Mouse (Mus musculus): ENCODE results near the gene Pfn3. TPM values are rescaled to one million over a fixed set of nuclear protein-coding genes. Genes with fewer than 3 reads are reported as not detected.

Gene Pfn3
- polyA plus RNA-seq, 1 experiment from 2014 or later: not detected

DNA sequence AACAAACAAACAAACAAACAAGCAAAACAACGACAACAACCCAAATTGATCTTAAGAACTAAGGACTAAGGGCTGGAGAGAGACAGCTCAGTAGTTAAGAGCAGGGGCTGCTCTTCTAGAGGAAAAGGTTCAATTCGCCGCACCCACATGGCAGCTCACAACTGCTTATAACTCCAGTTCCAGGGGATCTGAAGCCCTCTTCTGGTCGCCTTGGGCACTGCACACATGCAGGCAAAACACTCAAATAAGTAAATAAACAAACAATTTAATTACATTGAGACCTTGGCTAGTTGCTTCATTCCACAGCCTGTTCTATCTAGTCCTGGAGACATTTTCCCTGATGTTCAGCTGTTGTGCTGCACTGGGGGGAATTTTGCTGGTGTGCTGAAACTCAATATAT, 22.1 kb downstream of the Pfn3 start:
- Histone ChIP-seq H3K9ac (ENCODE audit: low read length) (no peak overlapping the region), H3K27ac (ENCODE audit: low read depth, low read length) (no peak overlapping the region), H3K27me3 (ENCODE audit: control insufficient read depth, insufficient read depth, low read length) (no peaks in the 10 kb centered on the region), H3K4me2 (ENCODE audit: low read depth, low read length, severe bottlenecking) (no peak overlapping the region), H3K4me1 (replicated peaks; ENCODE audit: control insufficient read depth, insufficient read depth, low read length) (no peaks in the 10 kb centered on the region), H3K36me3 (ENCODE audit: control insufficient read depth, insufficient read depth, low read length) (no peaks in the 10 kb centered on the region), H3K4me3 (ENCODE audit: low read depth, low read length) (no peak overlapping the region), H3K9me3 (ENCODE audit: control insufficient read depth, low read length) (no peaks in the 10 kb centered on the region)
- no peak for ATAC-seq (replicated peaks; ENCODE audit: low FRiP score)
- WGBS: 72% methylated on average over 4 of the region's 4 CpGs
- DNase-seq (ENCODE audit: low spot score): no peak

- H3K4me1 ChIP-seq (replicated peaks; ENCODE audit: control insufficient read depth, insufficient read depth, low read length): no peaks in the 10 kb centered on the region
- ATAC-seq (replicated peaks; ENCODE audit: low FRiP score): no peak
- no peak for DNase-seq (ENCODE audit: low spot score)
- H3K4me3 ChIP-seq (ENCODE audit: low read depth, low read length): no peak overlapping the region
- no peaks in the 10 kb centered on the region for H3K36me3 ChIP-seq (ENCODE audit: control insufficient read depth, insufficient read depth, low read length)
- H3K27ac ChIP-seq (ENCODE audit: low read depth, low read length): no peak overlapping the region
- 100% methylated on average over 1 of the region's 1 CpGs for WGBS
- no peaks in the 10 kb centered on the region for H3K9me3 ChIP-seq (ENCODE audit: control insufficient read depth, low read length)
- no peaks in the 10 kb centered on the region for H3K27me3 ChIP-seq (ENCODE audit: control insufficient read depth, insufficient read depth, low read length)
- no peak overlapping the region for H3K4me2 ChIP-seq (ENCODE audit: low read depth, low read length, severe bottlenecking)
- no peak overlapping the region for H3K9ac ChIP-seq (ENCODE audit: low read length)
Observed at GRCm38 (mm10) chr13:55391626-55392029, 23.4 kb downstream of the Pfn3 start.

GRCm38 (mm10) chr13:55390644-55391043, 24.4 kb downstream of the Pfn3 start:
- Histone ChIP-seq H3K9me3 (ENCODE audit: control insufficient read depth, low read length) (no peaks in the 10 kb centered on the region), H3K4me1 (replicated peaks; ENCODE audit: control insufficient read depth, insufficient read depth, low read length) (no peaks in the 10 kb centered on the region), H3K4me3 (ENCODE audit: low read depth, low read length) (no peak overlapping the region), H3K27ac (ENCODE audit: low read depth, low read length) (no peak overlapping the region), H3K9ac (ENCODE audit: low read length) (no peak overlapping the region), H3K4me2 (ENCODE audit: low read depth, low read length, severe bottlenecking) (no peak overlapping the region), H3K36me3 (ENCODE audit: control insufficient read depth, insufficient read depth, low read length) (no peaks in the 10 kb centered on the region), H3K27me3 (ENCODE audit: control insufficient read depth, insufficient read depth, low read length) (no peaks in the 10 kb centered on the region)
- DNase-seq (ENCODE audit: low spot score): no peak
- no peak for ATAC-seq (replicated peaks; ENCODE audit: low FRiP score)
- 87% methylated on average over 3 of the region's 3 CpGs for WGBS

DNA sequence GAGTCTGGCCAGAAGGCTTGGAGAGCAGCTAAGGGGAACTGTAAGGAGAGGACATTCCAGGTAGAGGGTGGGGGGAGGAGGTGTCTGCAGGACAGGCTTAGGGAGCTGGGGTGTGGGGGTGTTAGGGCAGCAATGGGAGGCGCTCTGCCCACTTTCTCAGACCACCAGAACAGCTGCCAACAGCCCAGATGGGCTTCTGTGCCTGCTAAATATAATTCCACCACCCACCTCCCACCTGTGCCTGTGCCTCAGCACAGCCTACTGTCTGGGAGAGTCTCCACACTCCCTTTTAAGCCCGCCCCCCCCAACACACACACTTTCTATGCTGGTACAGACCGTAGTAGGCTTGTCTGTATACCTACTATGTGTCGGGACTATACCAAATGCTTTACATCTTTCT, 33.2 kb downstream of the Pfn3 start:
- no peak for DNase-seq (ENCODE audit: low spot score)
- 82% methylated on average over 4 of the region's 4 CpGs for WGBS

DNA sequence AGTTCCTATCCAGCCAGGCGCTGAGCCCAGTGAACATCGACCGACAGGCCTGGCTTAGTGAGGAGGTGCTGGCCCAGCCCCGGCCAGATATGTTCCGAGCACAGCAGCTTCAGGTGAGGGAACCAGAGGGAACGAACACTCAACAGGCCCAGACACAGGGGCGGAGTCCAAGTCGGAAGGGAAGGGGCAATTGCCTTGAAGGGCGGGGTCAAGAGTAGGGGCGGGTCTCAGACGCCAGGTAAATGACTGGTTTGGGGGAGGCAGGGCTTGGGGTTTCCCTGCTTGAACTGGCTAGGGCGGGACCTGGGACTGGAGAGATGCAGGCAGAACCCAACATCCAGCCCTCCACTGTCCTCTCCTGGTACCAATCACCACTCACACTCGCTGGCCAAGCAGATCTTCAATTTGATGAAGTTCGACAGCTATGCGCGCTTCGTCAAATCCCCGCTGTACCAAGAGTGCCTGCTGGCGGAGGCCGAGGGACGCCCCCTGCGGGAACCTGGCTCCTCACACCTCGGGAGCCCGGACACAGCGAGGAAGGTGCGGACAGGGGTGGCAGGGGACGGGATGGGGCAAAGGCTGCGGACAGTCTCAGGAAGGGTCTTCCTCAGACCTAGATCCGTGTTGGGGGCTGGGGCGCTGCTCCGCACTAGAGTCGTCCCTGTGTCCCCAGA, 36.0 kb downstream of the Pfn3 start:
- no peak overlapping the region for H3K27ac ChIP-seq (ENCODE audit: low read depth, low read length)
- no peak overlapping the region for H3K4me2 ChIP-seq (ENCODE audit: low read depth, low read length, severe bottlenecking)
- H3K27me3 ChIP-seq (ENCODE audit: control insufficient read depth, insufficient read depth, low read length): peaks cover 36% of the 10 kb centered on the region
- peak; percentile 61 for DNase-seq (ENCODE audit: low spot score)
- 3% methylated on average over 31 of the region's 32 CpGs for WGBS
- no peaks in the 10 kb centered on the region for H3K9me3 ChIP-seq (ENCODE audit: control insufficient read depth, low read length)
- no peak overlapping the region for H3K9ac ChIP-seq (ENCODE audit: low read length)
- H3K4me3 ChIP-seq (ENCODE audit: low read depth, low read length): no peak overlapping the region
- ATAC-seq (replicated peaks; ENCODE audit: low FRiP score): no peak
- no peaks in the 10 kb centered on the region for H3K4me1 ChIP-seq (replicated peaks; ENCODE audit: control insufficient read depth, insufficient read depth, low read length)
- no peaks in the 10 kb centered on the region for H3K36me3 ChIP-seq (ENCODE audit: control insufficient read depth, insufficient read depth, low read length)

More for the DNA sequence above, 33.2 kb downstream of the Pfn3 start:
- no peaks in the 10 kb centered on the region for H3K4me1 ChIP-seq (replicated peaks; ENCODE audit: control insufficient read depth, insufficient read depth, low read length)
- no peaks in the 10 kb centered on the region for H3K36me3 ChIP-seq (ENCODE audit: control insufficient read depth, insufficient read depth, low read length)
- no peak overlapping the region for H3K9ac ChIP-seq (ENCODE audit: low read length)
- H3K4me2 ChIP-seq (ENCODE audit: low read depth, low read length, severe bottlenecking): no peak overlapping the region
- no peak overlapping the region for H3K27ac ChIP-seq (ENCODE audit: low read depth, low read length)
- ATAC-seq (replicated peaks; ENCODE audit: low FRiP score): no peak
- H3K9me3 ChIP-seq (ENCODE audit: control insufficient read depth, low read length): no peaks in the 10 kb centered on the region
- no peak overlapping the region for H3K4me3 ChIP-seq (ENCODE audit: low read depth, low read length)
- peaks cover 36% of the 10 kb centered on the region for H3K27me3 ChIP-seq (ENCODE audit: control insufficient read depth, insufficient read depth, low read length)

DNA sequence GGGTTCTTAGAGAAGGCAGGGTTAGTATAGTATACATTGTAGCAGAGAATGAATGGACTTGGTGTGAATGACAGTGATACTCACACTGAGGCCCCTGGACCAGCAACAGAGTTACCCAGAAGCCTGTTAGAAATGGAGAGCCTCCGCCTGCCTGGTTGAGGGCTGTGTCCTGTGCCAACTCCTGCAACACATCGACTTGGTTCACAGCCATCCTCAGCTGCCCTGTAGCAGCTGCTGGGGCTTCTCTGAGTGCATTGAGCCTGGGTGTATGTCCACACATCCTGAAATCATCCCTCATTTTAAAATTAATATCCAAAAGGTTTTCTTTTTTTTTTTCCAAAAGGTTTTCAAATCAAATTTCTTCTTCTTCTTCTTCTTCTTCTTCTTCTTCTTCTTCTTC, 39.2 kb downstream of the Pfn3 start:
- DNase-seq (ENCODE audit: low spot score): no peak
- Histone ChIP-seq H3K27me3 (ENCODE audit: control insufficient read depth, insufficient read depth, low read length) (peaks cover 32% of the 10 kb centered on the region), H3K27ac (ENCODE audit: low read depth, low read length) (no peak overlapping the region), H3K4me1 (replicated peaks; ENCODE audit: control insufficient read depth, insufficient read depth, low read length) (no peaks in the 10 kb centered on the region), H3K4me2 (ENCODE audit: low read depth, low read length, severe bottlenecking) (no peak overlapping the region), H3K36me3 (ENCODE audit: control insufficient read depth, insufficient read depth, low read length) (no peaks in the 10 kb centered on the region), H3K9me3 (ENCODE audit: control insufficient read depth, low read length) (no peaks in the 10 kb centered on the region), H3K9ac (ENCODE audit: low read length) (no peak overlapping the region), H3K4me3 (ENCODE audit: low read depth, low read length) (no peak overlapping the region)
- ATAC-seq (replicated peaks; ENCODE audit: low FRiP score): no peak
- 68% methylated on average over 2 of the region's 2 CpGs for WGBS

DNA sequence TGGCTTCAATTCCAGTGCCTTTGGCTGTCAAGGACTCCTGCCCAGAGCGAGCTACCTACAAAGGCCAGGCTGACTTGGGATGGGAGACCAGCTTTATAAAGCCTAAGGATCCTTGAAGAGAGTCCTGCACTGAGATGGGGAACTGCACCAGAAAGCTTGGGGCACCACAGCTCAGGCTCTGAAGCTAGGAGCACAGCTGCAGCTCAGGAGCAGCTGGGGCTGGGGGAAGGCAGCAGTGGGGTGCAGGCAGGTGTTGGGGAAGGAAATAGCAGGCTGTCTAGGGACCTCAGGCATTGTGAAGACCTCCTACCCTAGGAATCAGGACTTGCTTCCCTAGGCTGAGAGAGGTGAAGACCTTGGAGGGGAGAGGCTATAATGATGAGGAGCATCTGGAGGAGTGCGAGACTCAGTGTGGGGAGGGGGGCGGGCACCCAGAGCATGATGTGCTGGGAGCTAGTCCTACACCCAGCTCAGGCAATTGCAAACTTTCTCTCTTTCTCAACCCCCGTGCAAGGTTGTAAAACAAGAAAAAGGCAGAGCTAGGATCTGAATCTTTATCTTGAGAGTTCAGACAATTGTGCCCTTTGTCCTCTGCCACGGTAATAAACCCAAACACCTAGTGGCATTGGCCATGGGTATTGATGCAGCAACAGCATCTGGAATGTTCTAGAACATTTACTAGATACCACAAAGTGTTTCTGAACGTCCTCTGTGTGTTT, 40.7 kb downstream of the Pfn3 start:
- DNase-seq (ENCODE audit: low spot score) (no peak), ATAC-seq (replicated peaks; ENCODE audit: low FRiP score) (no peak)
- Histone ChIP-seq H3K4me3 (ENCODE audit: low read depth, low read length) (no peak overlapping the region), H3K4me2 (ENCODE audit: low read depth, low read length, severe bottlenecking) (no peak overlapping the region), H3K9ac (ENCODE audit: low read length) (no peak overlapping the region), H3K27me3 (ENCODE audit: control insufficient read depth, insufficient read depth, low read length) (peaks cover 19% of the 10 kb centered on the region), H3K36me3 (ENCODE audit: control insufficient read depth, insufficient read depth, low read length) (no peaks in the 10 kb centered on the region), H3K9me3 (ENCODE audit: control insufficient read depth, low read length) (no peaks in the 10 kb centered on the region), H3K27ac (ENCODE audit: low read depth, low read length) (no peak overlapping the region), H3K4me1 (replicated peaks; ENCODE audit: control insufficient read depth, insufficient read depth, low read length) (no peaks in the 10 kb centered on the region)
- 78% methylated on average over 6 of the region's 6 CpGs for whole genome bisulfite sequencing

GRCm38 (mm10) chr13:55371740-55372139, 43.3 kb downstream of the Pfn3 start:
- H3K27me3 ChIP-seq (ENCODE audit: control insufficient read depth, insufficient read depth, low read length): no peaks in the 10 kb centered on the region
- H3K9me3 ChIP-seq (ENCODE audit: control insufficient read depth, low read length): no peaks in the 10 kb centered on the region
- ATAC-seq (replicated peaks; ENCODE audit: low FRiP score) (no peak), DNase-seq (ENCODE audit: low spot score) (no peak)
- H3K4me2 ChIP-seq (ENCODE audit: low read depth, low read length, severe bottlenecking): no peak overlapping the region
- H3K4me1 ChIP-seq (replicated peaks; ENCODE audit: control insufficient read depth, insufficient read depth, low read length): no peaks in the 10 kb centered on the region
- no peaks in the 10 kb centered on the region for H3K36me3 ChIP-seq (ENCODE audit: control insufficient read depth, insufficient read depth, low read length)
- WGBS: 71% methylated on average over 5 of the region's 5 CpGs
- H3K9ac ChIP-seq (ENCODE audit: low read length): no peak overlapping the region
- no peak overlapping the region for H3K27ac ChIP-seq (ENCODE audit: low read depth, low read length)
- no peak overlapping the region for H3K4me3 ChIP-seq (ENCODE audit: low read depth, low read length)

Measured in forebrain, embryonic 11.5 days (tissue).